Mouse (Mus musculus) R1 (cell line): Measurements from ENCODE around the gene Olfr298.

ENCODE experiments used
- DNase-seq: peaks from one replicate; pipeline ENCODE4 v3.0.0-alpha.2; 2018; ENCODE audit warnings: low read depth, low spot score

Gene Olfr298

DNA sequence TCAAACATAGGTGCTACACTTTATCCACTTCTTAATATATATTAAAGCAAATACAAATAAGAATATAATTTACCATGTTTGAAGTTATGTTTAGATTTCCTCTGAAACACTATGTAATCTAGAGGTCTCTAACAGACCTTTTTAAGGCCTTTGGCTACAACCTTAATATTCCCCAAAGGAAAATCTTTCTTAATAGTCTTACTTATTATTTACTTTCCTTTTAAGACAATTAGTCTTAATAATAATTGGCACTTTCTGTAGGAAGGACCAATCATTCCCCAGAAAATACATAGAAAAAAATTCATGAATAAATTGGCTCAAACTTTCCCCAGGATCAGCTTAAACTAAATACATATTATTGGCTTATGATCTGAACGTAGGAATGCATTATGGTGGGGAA is at the start of gene Olfr298:
Gene Olfr298, minus strand, starts transcription at position 101 of the 400 bp plus-strand sequence.
- no peak for DNase-seq

DNA sequence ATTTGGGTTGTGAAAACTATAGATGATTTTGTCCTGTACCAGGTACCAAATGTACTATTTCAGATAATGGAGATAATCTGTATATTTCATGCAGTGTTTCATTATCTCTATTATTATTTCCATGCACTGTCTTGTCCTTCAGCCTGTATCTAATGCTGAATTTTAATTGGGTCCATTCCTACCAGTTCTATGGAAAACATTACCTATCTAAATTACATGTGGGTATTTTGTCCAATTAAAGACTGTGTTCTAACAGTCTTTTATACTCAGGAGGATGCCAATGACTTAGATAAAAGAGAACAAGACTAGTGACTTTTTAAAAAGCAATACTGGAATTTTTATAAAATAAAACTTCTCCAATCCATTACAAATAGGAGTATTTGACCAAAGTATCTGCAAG is 27.4 kb upstream of the Olfr298 start, which contains the start of gene Olfr297:
Gene Olfr297, plus strand, starts transcription at position 301 of the 400 bp plus-strand sequence.
- DNase-seq, result no peak

DNA sequence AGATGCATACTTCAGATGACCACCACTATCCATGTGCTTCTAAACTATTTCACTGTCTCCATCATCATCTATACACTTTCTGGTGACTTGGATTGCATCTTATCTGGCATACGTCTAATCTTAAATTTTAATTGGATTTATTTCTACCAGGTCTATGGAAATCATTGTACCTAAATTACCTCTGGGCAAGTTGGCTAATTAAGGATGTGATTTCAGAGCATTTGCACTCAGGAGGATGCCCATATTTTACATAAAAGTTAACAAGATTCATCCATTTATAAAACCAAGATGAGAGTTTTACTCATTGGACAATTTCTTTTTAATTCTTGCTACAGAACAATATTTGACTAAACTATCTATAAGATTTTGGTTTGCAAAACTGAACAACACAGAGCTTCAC is 32.7 kb downstream of the Olfr298 start, which contains the start of gene Olfr299:
Gene Olfr299, plus strand, starts transcription at position 301 of the 400 bp plus-strand sequence.
- DNase-seq, result no peak
